Mouse (Mus musculus) midbrain, postnatal 0 days (tissue): ENCODE measurements at regions not wholly inside any gene's neighbourhood (a gene's known extent, or its start where the extent isn't known, plus 50 kb on each side); places are given as distances from the start of the nearest gene placed in this dataset.

Experiments
- ATAC-seq: fragments of 200-750 bp; cut with Nextera tagmentation; 2 replicates; pipeline ENCODE4 v1.8.0; 2017; ENCODE audit warnings: moderate number of reproducible peaks, mild to moderate bottlenecking, moderate TSS enrichment, moderate library complexity; ENCODE audit not compliant: low FRiP score
- DNase-seq: peaks from one replicate; pipeline ENCODE4 v3.0.0-alpha.2; 2015; ENCODE audit warnings: low spot score
- H3K27ac ChIP-seq: fragments of 300-500 bp; sonication (generic); 2 replicates; pipeline ENCODE4 v1.5.1; 2014; ENCODE audit warnings: low read depth, mild to moderate bottlenecking, low read length, mixed read lengths
- H3K27me3 ChIP-seq: fragments of 300-500 bp; sonication (generic); 2 replicates; pipeline ENCODE4 v1.6.1; 2014; ENCODE audit warnings: low read length, control low read depth, mixed read lengths; ENCODE audit not compliant: insufficient read depth
- H3K36me3 ChIP-seq: fragments of 300-500 bp; sonication (generic); 2 replicates; pipeline ENCODE4 v1.6.1; 2014; ENCODE audit warnings: low read length, control low read depth, mixed read lengths; ENCODE audit not compliant: insufficient read depth
- H3K4me1 ChIP-seq: fragments of 300-500 bp; sonication (generic); 2 replicates; pipeline ENCODE4 v1.6.1; 2014; ENCODE audit warnings: mild to moderate bottlenecking, control low read depth, antibody characterized with exemption, low read length, mixed read lengths; ENCODE audit not compliant: insufficient read depth
- H3K4me2 ChIP-seq: fragments of 300-500 bp; sonication (generic); 2 replicates; pipeline ENCODE4 v1.6.1; 2014; ENCODE audit warnings: low read depth, mild to moderate bottlenecking, low read length, mixed read lengths; ENCODE audit not compliant: poor library complexity, severe bottlenecking
- H3K4me3 ChIP-seq: fragments of 300-500 bp; sonication (generic); 2 replicates; pipeline ENCODE4 v1.5.1; 2014; ENCODE audit warnings: low read depth, mild to moderate bottlenecking, low read length, moderate library complexity
- H3K9ac ChIP-seq: fragments of 300-500 bp; sonication (generic); replicated peaks from 2 replicates; pipeline ENCODE4 v1.6.1; 2014; ENCODE audit warnings: mild to moderate bottlenecking, low read length, moderate library complexity, mixed read lengths; ENCODE audit not compliant: poor library complexity, severe bottlenecking
- H3K9me3 ChIP-seq: fragments of 300-500 bp; sonication (generic); 2 replicates; pipeline ENCODE4 v1.6.1; 2016; ENCODE audit warnings: low read length, control low read depth
- CTCF ChIP-seq: IDR thresholded peaks from 2 replicates; pipeline ENCODE4 v1.5.1; 2016; ENCODE audit warnings: antibody characterized with exemption, mild to moderate bottlenecking
- WGBS: fragments of 180-500 bp; shearing (Covaris S2); extraction: QIAGEN DNeasy Blood & Tissue Kit; methylation state at CpG from one replicate; pipeline ENCODE4 v1.1.7; 2014; 5-methylcytosine and 5-hydroxymethylcytosine counted together

GRCm38 (mm10) chr2:166426457-166426856, 271.0 kb upstream of the Sulf2 start:
- no peak for ATAC-seq

GRCm38 (mm10) chr2:166425141-166425540, 269.7 kb upstream of the Sulf2 start:
- Histone ChIP-seq H3K4me2 (no peak overlapping the region), H3K9me3 (no peaks in the 10 kb centered on the region), H3K27me3 (no peaks in the 10 kb centered on the region), H3K4me1 (no peaks in the 10 kb centered on the region; the same call in 1 of the 2 replicates), H3K27ac (no peak overlapping the region), H3K36me3 (no peaks in the 10 kb centered on the region), H3K9ac (no peak overlapping the region), H3K4me3 (no peak overlapping the region)
- TF ChIP-seq CTCF, result no peak
- no peak for DNase-seq
- no peak for ATAC-seq
- 88% methylated on average over 3 of the region's 3 CpGs for WGBS

More at GRCm38 (mm10) chr2:166426457-166426856, 271.0 kb upstream of the Sulf2 start:
- Histone ChIP-seq H3K4me3 (no peak overlapping the region), H3K36me3 (no peaks in the 10 kb centered on the region), H3K9me3 (no peaks in the 10 kb centered on the region), H3K9ac (no peak overlapping the region), H3K27me3 (no peaks in the 10 kb centered on the region), H3K4me2 (no peak overlapping the region), H3K27ac (no peak overlapping the region), H3K4me1 (no peaks in the 10 kb centered on the region; the same call in 1 of the 2 replicates)
- 39% methylated on average over 6 of the region's 6 CpGs for WGBS
- DNase-seq, result no peak
- TF ChIP-seq CTCF, result no peak

DNA sequence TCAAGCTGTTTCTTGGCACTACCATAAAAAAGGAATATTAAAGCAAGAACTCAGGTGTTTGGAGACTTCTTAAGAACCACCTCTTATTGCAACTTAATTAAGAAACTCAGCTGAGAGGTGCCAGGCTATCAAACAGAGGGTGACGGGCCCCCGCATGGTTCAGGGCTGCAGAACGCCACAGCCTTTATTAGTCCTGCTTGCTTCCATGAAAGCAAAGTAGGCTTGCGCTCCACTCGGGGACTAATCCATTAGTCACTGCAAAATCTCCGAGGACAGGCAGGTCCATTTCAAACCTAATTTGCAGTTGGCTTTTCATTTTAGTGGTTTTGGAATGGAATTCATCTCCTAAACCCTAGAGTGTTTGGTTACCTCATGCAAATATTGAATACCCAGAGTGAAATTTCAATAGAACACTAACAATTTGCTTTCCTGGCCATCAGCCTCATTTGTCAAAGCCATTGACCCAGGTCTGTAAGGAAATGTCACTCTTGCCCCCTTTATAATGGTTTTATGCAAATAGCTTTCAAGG, 267.7 kb upstream of the Sulf2 start:
- no peak for ATAC-seq
- Histone ChIP-seq H3K36me3 (no peaks in the 10 kb centered on the region), H3K4me3 (no peak overlapping the region), H3K27me3 (no peaks in the 10 kb centered on the region), H3K4me2 (no peak overlapping the region), H3K4me1 (peaks cover 3% of the 10 kb centered on the region), H3K9ac (no peak overlapping the region), H3K9me3 (no peaks in the 10 kb centered on the region), H3K27ac (no peak overlapping the region)
- DNase-seq, result no peak
- no peak for TF ChIP-seq CTCF
- 20% methylated on average over 6 of the region's 6 CpGs for WGBS

GRCm38 (mm10) chr2:166420275-166420674, 264.8 kb upstream of the Sulf2 start:
- no peak overlapping the region for H3K9ac ChIP-seq
- H3K36me3 ChIP-seq, result no peaks in the 10 kb centered on the region
- H3K4me2 ChIP-seq, result no peak overlapping the region
- ATAC-seq, result no peak
- no peak for DNase-seq
- peaks cover 3% of the 10 kb centered on the region; the same call in 1 of the 2 replicates for H3K4me1 ChIP-seq
- no peak overlapping the region for H3K27ac ChIP-seq
- no peaks in the 10 kb centered on the region for H3K27me3 ChIP-seq
- H3K9me3 ChIP-seq, result no peaks in the 10 kb centered on the region
- TF ChIP-seq CTCF, result no peak
- WGBS, result 62% methylated on average over 8 of the region's 8 CpGs
- H3K4me3 ChIP-seq, result no peak overlapping the region

DNA sequence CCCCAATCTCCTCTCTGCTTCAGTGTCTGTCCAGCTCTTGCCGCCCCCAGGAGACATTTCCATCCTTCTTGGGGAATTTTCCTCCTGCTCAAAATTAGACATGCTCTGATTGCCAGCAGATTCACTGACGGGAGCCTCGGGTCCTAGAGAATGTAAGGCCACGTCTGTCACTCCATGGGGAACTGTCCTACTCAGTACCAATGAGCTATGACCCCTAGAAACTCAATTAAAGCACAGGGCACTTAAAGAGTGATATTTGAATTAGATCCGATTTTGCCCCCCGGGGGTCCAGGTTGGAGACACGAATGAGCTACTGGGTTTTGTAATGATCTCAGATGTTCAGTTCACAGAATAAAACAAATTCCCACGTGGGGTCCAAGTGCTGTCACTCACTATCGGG, 263.8 kb upstream of the Sulf2 start:
- TF ChIP-seq CTCF, result no peak
- 38% methylated on average over 9 of the region's 9 CpGs for WGBS
- H3K4me2 ChIP-seq, result no peak overlapping the region

GRCm38 (mm10) chr2:166418279-166418678, 262.8 kb upstream of the Sulf2 start:
- Histone ChIP-seq H3K9ac (no peak overlapping the region), H3K9me3 (no peaks in the 10 kb centered on the region), H3K4me2 (no peak overlapping the region), H3K27ac (no peak overlapping the region), H3K27me3 (no peaks in the 10 kb centered on the region), H3K36me3 (no peaks in the 10 kb centered on the region), H3K4me3 (no peak overlapping the region), H3K4me1 (peaks cover 3% of the 10 kb centered on the region; the same call in 1 of the 2 replicates)
- WGBS, result 82% methylated on average over 8 of the region's 8 CpGs
- TF ChIP-seq CTCF, result no peak
- ATAC-seq (no peak), DNase-seq (no peak)

More for the DNA sequence above, 263.8 kb upstream of the Sulf2 start:
- H3K27ac ChIP-seq, result no peak overlapping the region
- DNase-seq (no peak), ATAC-seq (no peak)
- H3K9me3 ChIP-seq, result no peaks in the 10 kb centered on the region
- H3K9ac ChIP-seq, result no peak overlapping the region
- peaks cover 3% of the 10 kb centered on the region; the same call in 1 of the 2 replicates for H3K4me1 ChIP-seq
- no peaks in the 10 kb centered on the region for H3K36me3 ChIP-seq
- H3K4me3 ChIP-seq, result no peak overlapping the region
- no peaks in the 10 kb centered on the region for H3K27me3 ChIP-seq
